Mouse (Mus musculus) 3T3-L1 (cell line): ENCODE results near the gene Gm49450.
"Not testable (repeated sequence)": the region's sequence is repeated elsewhere in the genome, so short reads cannot be mapped to it uniquely, and the experiment has no call there.

Experiments
- DNase-seq: peaks from one replicate; pipeline ENCODE4 v3.0.0-alpha.2; 2015; ENCODE audit warnings: low read depth, low spot score

Gm49450 gene

GRCm38 (mm10) chr15:98928598-98929240 lies 24.6 kb downstream of the Gm49450 start:
- DNase-seq: peak; percentile 99

- DNase-seq: no peak
These were observed 25.8 kb downstream of the Gm49450 start for GRCm38 (mm10) chr15:98927566-98927965.

DNA sequence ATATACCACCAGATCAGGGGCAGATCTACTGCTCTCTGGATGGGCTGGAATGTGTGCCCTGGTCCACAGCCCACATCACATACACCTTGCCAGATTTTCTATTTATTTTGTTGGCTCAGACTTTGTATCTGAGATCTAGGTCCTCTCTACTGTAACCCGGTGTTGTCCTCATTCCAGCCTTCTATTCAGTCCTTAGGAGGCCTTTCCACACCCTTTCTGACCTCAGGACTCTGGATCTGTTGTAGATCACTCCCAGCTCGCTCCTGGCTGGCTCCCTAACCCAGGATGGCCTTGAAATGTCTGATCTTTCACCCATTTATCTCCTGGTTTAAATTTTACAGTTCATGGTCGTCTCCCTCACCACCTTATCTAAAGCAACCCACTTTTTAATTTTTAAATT lies 28.7 kb downstream of the Gm49450 start:
- DNase-seq: no peak

- DNase-seq: no peak
These were observed 30.3 kb downstream of the Gm49450 start for GRCm38 (mm10) chr15:98923031-98923537.

- no peak for DNase-seq
These were observed 30.8 kb downstream of the Gm49450 start for GRCm38 (mm10) chr15:98922581-98922980.

DNA sequence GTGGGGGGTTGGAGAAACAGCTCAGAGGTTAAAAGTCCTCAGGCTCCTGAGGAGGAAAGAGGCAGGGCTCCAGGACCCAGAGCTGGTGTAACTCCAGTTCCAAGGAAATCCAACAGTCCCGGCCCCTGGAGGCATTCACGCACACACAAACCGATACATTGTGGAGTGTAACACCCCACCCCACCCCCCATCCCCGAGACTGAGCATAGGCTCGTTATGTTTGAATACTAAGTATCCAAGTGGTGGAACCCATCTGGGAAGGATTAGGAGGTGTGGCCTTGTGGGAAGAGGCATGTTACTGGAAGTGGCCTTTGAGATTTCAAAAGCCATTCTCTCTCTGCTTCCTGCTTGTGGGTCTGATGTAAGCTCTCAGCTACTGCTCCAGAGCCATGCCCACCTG lies 31.8 kb downstream of the Gm49450 start:
- no peak for DNase-seq

DNA sequence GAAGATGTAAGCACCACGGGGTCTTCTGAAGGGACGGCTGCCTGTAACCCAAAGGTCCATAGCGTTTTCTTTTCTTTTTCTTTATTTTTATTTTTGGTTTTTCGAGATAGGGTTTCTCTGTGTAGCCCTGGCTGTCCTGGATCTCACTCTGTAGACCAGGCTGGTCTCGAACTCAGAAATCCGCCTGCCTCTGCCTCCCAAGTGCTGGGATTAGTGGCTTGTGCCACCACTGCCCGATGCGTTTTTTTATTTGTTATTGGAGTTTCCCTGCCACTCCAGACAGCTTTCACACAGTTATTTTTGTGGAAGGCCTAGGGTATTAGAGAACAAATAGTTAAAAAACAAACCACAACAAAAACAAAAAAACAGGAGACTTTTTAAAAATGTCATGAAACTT lies 34.9 kb downstream of the Gm49450 start:
- not testable (repeated sequence) for DNase-seq

GRCm38 (mm10) chr15:98917538-98918498 lies 35.5 kb downstream of the Gm49450 start, which contains the start of gene Lmbr1l:
Gene Lmbr1l (minus strand): TSS chr15:98918231.
- DNase-seq: peak; percentile 100

- DNase-seq: peak; percentile 81
These were observed 36.3 kb downstream of the Gm49450 start for GRCm38 (mm10) chr15:98917091-98917490.

DNA sequence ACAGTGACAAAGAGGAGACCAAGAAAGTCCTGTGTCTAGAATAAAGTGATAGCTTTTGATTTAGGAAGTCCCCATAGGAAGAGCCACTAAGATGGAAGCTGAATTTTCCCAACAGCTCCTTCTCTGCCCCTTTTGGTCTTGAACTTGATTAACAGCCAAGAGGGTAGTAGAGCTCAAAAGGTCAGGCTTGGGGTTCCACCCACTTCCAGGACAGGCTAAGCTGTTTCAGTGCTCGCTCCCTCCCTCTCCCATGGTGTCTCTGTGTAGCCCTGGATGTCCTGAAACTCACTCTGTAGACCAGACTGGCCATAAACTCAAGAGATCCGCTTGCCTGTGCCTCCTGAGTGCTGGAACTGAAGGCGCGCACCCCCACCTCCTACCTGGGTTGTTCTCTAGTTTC lies 37.3 kb downstream of the Gm49450 start:
- DNase-seq: no peak

DNA sequence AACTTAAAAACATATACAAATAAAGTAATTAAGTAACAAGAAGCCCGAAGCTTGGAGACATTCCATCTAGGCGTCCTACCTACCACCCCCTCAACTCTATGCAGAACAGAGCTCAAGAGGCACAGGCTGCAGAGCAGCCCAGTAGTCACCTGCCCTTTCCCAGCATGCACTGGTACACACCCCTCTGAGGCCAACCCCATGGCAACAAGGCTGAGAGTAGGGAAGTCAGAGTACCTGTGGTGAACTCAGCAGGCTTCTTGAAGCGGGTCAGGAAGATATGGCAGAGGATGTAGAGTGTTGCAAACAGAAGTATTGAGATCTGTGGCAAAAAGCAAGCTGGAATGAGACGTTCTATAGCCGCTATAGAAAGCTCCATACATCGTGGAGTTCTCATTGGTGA lies 38.4 kb downstream of the Gm49450 start:
- DNase-seq: no peak

DNA sequence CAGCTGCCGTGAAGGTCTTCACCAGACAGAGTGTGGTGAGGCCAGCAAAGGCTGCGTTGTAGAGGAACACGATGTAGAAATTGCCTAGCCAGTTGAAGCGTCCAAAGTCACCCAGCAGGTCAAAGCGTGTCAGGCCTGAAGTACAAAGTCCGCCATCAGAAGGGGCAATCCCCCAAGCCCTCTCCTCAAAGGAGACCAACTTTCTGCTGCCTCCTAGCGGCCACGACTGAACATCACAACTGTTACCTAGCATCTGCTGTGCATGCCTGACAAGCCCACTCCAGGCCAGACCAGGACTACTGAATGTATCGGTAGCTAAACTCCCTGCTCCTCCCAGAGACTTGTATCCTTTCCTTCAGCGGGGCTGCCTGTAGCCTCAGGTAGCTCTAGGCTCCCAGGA lies 48.7 kb downstream of the Gm49450 start:
- peak; percentile 51 for DNase-seq

GRCm38 (mm10) chr15:98902600-98902999 lies 50.8 kb downstream of the Gm49450 start:
- no peak for DNase-seq

GRCm38 (mm10) chr15:98901530-98901929 lies 51.8 kb downstream of the Gm49450 start:
- DNase-seq: no peak

- no peak for DNase-seq
These were observed 55.2 kb downstream of the Gm49450 start, which contains the start of gene Dhh for GRCm38 (mm10) chr15:98897928-98898800. Gene Dhh (minus strand): TSS chr15:98898540.

DNA sequence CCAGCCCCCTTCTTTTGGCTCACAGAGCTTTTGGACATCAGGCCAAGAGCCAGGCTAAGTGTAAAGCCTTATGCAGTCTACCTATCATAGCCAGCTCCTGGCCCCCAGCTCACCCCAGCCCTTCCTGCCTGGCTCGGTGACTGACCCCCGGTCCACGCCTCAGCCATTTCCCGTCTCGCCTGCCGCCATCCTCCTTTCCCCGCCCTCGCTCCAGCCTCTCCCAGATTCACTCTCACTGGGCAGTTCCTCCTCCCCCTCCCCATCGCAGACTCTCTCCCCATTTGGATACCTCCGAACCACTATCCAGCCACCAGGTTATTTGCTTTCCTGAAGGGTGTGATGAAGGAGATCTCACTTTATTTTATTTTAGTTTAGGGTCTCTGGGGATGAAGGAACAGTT lies 55.9 kb downstream of the Gm49450 start:
- DNase-seq: no peak

DNA sequence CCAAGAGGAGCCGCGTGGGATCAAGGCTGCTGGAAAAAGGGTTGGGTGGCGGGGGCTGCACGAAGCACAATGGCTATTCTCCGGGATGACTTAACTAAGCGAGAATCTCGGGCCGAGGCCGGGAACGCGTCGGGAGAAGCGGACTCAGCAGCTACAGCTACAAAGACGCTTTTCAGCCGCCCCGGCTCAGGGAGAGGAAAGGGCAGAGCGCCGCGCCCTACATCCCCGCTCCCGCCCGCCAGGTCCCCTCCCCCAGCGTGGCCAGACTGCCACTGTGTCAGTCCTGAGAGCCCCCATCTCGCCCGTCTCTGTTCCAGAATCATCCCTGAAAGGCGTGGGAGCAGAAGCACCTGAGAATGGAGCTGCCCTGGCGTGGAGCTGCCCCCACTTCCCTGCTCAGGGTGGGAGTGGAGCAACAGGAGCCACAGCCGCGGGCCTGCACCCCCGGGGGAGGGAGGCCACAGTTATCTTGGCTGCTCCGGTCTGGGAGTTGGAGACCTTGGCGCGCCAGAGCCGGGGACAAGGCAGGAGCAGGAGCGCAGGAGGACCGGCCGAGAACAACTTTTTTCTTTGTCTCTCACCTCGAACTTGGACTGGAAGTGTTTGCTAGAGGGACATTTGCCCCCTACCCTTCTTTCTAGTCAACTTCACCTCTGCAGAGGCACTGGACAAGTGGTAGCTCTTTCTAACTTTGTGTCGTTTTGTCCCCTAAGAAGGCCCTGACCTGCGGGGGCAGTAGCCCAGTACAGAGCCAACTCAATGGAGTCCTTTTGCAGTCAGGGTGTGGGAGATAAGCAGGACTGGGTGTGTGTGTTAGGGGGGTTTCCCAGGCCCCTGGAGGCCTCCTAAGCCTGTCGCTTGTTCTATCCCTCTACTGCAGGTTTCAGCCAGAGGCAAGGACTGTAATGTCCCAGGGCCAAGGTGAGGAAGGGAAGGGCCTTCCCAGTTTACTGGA lies 57.4 kb downstream of the Gm49450 start:
- DNase-seq: no peak

- DNase-seq: no peak
These were observed 58.4 kb downstream of the Gm49450 start for GRCm38 (mm10) chr15:98894746-98895634.
